Mouse (Mus musculus): ENCODE measurements at regions not wholly inside any gene's neighbourhood (a gene's known extent, or its start where the extent isn't known, plus 50 kb on each side); places are given as distances from the start of the nearest gene placed in this dataset.

GRCm38 (mm10) chr7:115263082-115263481 lies 519.6 kb downstream of the Insc start:
- TF ChIP-seq CTCF (IDR thresholded peaks at IDR 0.05; ENCODE audit: low read depth, low read length) (no peak), POLR2A (IDR thresholded peaks at IDR 0.05; ENCODE audit: extremely low read depth, insufficient read depth, low read length) (no peak)
